Mouse (Mus musculus) MN1 (cell line): ENCODE data around the gene Ldah.
A peak's percentile ranks its signal among the peaks of the same experiment; 100 is the strongest.
"Not testable (repeated sequence)": the region's sequence is repeated elsewhere in the genome, so short reads cannot be mapped to it uniquely, and the experiment has no call there.

Experiments
- DNase-seq: peaks from one replicate; pipeline ENCODE4 v3.0.0-alpha.2; 2016; ENCODE audit warnings: low spot score

Ldah gene

DNA sequence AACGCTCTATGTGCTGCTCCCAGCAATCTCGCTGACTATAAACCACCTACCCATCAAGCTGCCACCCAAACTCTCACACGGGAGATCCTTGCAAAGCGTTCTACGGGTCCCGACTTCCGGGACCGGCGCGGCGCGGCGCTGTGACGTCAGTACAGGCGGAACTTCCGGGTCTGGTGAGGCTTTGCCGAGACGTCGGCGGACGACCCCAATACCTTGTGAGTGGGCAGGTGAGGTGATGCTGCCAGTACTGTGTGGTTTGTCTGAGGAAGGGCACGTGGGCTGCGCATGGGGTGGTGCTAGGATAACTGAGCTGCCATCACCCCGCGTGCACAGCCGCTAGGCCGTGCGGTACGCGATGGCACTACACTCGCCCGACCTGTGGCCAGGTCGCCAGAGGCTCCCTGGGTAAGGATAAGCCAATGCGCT is at the start of gene Ldah:
Gene Ldah (plus strand): TSS at position 130 of the 426 bp plus-strand sequence.
- DNase-seq: peak; percentile 90

DNA sequence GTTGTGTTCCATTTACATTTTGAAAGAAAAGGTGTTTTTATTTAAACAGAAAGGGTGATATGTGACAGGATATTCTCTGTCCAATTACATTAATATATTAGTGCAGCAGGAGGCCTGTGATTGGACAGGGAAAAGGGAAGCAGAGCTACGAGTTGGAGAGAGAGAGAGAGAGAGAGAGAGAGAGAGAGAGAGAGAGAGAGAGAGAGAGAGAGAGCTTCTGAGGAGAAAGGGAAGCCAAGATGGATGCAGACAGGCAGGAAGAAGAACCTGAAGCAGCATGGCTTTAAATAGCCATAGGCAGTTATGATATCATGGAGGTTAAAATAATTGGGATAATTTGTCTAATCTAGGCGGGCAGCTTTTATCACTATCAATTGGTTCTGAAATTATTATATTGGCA is 40.2 kb upstream of the Ldah start:
- DNase-seq: no peak

DNA sequence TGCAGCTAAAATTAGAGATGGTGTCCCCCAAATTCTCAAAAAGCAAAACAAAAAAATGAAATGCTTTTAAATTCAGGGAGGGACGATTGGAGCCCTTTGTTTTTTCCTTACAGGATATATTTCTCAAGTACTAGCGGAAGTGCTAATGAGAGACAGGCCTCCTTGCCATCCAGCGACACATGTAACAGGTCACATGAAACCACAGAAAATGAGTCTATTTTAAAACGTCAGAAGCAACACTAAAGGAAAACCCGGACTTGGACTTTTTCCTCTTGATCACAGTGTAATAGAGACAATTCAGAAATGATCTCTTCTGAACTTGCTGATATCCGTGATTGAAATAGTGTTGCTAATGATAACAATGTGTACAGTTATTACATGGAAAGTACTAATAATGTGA is 27.0 kb upstream of the Ldah start:
- DNase-seq: no peak

DNA sequence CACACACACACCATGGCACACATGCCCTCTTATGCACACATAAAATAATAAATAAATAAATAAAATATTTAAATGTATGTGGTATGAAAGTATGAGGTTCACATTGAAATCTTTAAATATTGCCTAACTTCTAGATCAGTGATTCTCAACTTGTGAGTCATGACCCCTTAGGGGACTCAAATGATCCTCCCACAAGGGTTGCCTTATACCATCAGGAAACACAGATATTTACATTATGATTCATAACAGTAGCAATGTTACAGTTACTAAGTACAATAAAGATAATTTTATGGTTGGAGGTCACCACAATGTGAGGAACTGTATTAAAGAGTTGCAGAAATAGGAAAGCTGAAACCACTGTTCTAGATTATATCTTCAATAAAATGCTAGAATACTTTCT is 26.2 kb upstream of the Ldah start:
- no peak for DNase-seq

DNA sequence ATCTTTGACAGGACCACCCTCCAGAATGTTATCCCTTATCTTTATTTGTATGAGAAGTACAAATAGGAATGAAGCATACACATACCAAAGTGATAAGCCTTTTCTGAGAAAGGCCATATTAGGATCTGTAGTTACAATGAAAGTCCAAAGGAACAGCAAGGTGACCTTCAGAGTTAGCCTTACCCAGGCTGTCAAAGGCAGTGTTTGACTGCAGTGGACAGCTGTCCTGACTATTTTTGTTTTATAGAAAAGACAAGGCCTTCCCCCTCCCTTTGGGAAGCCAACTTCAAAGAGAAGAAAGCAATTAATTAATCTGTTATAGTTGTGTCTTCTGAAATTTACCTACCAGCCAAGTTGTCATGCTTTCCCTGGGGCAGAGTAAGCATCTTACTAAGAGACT is 23.4 kb upstream of the Ldah start:
- no peak for DNase-seq

DNA sequence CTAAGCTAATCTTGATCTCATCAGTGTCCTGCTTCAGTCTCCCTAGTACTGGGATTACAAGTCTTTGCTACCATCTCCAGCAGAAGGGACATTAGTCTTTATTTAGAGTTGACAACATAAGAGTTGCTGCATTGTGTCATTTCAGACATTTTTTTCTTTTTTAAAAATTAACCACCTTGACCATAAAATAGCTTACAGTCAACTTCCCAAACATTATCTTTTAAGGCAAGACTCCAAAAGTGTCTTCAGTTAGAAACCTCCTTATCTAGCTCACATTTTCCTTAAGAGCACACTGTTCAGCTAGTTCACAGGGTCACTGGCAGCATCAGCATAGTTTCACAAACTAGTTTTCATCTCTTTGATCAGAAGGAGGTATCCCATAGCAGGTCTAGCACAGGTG is 19.7 kb upstream of the Ldah start:
- no peak for DNase-seq

DNA sequence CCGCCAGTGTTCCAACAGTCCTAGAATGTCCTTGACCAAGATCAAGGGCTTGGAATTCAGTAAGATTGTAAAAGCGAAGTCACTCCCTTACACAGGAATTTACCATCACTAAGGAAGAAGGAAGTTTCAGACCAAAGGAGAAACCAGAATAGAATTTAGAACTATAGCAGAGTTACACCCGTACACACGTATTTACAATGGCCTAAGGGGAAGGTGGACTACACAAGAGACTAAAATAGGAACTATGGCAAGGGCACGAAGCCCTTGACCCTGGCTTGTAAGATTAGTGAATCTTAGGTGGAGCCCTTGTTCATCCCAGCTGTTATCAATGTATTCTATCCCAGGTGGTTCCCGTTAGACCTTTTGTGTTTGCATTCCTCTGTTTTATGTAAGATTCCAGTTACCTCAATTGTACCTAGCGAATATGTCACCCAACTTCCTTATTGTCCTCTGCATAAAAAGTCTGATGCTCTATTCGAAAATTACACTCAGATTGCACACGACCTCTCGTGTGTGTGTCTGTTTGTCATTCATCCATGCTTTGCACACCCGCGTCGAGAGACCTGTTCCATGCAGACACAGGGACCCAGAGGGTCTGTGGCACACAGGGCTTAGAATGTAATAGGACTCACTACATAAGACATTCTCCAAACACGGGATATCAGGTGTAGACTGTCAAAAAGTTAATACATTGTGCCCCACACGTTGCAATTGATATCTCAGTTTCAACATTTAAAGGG is 18.9 kb upstream of the Ldah start:
- DNase-seq: not testable (repeated sequence)

DNA sequence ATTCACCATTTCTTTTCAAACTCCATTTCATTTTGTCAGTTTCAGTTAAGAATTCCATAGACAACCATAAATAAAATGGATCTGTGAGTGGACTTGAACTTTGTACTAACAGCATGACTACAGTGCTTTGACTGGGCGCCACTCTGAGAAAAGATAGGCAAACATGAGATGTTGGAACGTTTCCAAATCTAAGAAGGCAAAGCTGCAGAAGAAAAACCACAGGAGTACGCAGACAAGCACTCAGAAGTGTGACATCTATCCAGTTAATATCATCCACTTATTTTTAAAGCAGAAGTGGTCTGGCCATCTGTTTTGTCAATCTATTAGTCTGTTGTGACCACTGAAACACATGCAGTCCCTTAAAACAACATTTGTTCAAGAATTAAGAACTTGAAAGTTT is 18.2 kb upstream of the Ldah start:
- no peak for DNase-seq

DNA sequence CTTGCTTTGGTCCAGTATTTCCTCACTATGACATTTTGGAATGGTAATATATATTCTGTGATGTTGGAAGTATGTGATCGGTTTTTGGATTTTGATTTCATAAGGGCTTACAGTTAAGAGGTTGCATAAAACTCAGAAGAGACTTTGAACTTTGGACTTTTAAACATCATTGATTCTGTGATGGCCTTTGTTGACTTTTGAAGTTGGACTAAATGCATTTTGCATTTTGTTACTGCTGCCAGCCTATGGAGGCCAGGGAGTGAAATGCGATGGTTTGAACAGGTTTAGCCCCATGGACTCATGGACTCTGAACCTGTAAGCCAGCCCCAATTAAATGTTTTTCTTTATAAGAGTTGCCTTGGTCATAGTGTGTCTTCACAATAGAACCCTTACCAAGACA is 2.2 kb upstream of the Ldah start:
- no peak for DNase-seq

DNA sequence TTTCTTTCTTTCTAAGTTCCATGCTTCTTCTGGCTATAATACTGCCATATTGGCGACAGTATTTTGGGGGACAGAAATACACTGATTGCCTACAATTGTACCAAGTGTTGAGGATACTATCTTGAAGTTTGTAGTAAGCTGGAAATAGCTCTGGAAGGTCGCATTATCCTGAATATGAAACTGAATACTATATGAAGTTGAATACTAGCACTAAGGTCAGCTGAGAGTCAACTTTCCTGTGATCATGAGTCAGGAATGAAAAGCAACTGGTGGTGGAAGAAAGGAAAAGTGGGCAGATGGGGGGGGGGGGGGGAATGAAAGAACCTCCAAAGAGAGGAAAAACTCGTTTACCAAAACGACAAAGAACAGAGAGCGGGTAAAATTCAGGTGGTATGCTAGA is 329 bp upstream of the Ldah start:
- no peak for DNase-seq

DNA sequence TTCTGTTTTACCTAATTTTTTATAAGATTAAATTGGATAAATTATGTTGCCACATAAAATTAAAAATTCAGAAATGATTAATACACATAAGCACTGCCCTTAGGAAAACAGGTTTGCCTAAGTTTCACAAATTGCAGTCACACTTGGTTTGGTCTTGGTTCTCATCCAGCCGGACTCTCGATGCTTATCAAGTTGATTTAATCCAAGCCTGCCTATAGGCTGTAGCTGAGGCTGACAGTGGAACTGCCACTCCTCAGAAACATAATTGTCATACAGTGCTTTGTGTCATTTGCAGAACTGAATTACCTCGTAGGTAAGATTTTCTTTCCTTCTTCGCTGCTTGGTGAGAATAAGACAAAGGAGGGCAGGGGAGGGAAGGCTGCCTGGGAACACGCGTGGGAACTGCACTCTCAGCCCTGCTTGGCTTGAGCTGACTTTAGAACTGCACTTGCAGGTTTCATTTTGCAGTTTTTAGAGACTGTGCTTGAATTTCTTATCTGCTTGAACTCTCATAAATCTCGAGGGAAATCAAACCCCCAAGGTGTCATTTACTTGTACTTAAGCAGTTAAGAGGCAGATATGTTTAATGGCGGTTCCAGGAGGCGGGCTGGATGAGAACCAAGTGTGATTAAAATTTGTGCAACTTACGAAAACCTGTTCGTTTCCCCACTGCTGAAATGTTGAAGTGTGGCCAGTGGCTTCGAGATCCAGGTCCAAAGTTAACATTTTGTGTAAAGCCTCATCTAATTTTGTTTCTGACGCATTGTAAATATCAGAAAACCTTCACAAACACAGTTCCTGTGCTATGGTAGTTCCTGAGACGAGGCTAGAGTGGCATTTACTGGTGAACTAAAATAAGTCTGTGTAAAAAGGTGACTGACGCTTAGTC is 8.7 kb downstream of the Ldah start:
- peak; percentile 38 for DNase-seq

DNA sequence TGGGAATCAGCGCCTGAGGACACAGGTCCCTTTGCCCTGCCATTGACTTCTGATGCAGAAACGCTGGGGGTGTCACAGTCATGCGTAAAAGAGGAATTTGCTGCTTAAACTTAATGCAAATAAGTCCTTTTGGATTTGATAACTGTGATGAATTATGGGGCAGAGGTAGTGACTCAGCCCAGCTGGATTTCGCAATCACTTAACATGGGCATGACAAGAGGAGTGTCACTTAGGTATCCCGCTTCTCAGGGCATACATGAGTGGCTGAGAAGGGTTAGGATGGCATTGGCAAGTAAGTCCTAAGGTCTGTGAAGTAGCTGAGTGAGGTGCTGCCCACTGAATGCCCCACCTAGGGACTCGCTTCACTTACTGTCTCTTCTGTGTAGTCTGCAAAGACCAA is 15.1 kb downstream of the Ldah start:
- no peak for DNase-seq

DNA sequence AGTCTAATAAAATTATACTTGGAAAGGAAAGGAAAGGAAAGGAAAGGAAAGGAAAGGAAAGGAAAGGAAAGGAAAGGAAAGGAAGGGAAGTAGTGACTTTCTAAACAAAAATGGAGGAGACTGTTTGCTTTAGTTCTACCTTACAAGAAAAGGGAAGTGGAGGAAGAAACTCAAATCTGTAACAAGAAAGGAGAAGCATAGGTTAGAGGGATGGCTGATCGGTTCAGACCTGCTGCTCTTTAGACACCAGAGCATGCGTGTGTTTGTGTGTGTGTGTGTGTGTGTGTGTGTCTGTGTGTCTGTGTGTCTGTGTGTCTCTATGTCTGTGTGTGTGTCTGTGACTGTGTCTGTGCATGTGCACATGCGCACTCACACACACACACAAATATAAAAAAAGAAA is 23.2 kb downstream of the Ldah start:
- no peak for DNase-seq

DNA sequence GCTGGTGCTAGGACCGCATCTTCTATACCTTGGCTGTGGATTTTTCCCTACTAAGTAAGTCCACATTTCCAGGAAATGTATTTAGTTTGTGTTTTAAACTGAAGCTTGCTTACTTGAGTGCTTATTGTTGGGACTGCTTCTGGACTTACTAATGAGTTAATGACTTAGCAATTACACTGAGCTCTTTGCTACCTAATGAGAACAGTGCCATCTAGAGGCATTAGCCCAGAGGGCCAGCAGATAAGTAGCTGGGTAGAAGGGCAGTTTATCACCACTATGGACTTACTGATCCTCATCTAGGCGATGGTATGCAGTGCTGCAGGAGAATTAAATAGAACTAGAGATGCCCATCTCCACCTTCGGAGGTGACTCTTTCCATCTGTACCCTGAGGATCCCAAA is 24.8 kb downstream of the Ldah start:
- peak; percentile 51 for DNase-seq

DNA sequence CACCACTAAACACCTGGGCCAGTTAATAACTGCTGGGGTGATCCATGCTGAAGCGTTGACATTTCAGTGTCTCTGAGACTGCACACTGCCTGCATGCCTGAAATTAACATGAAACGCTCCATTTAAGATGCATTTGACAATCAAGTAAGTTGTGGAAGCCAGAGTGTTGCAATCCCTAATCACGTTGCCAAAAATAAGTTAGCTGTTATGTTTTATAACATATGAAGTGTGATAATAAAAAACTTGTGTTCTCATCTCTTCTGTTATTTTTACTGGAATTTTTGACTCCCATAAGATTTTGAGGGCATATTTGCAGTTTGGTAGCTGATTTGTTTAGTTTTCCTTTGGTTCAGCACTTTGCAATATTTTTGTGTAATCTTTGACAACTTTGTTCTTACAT is 34.3 kb downstream of the Ldah start:
- DNase-seq: no peak

DNA sequence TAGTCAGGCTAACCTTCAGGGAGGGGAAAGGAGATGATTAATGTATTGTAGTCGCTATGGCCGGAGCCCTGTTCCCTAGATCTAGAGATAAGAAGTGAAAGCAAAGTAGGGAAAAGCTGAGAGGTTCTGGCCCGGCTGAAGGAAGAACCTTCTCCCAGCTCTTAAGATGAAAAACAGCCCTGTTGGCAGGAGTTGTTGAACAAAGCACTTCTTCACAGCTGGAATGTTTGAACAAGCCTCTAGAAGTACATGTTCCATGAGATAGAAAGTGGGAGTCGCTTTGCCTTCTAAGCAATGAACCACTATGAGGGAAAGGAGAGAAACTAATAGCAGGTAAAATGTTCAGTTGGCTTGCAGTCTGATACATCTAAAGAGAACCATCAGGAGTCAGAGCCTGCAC is 36.8 kb downstream of the Ldah start:
- no peak for DNase-seq

DNA sequence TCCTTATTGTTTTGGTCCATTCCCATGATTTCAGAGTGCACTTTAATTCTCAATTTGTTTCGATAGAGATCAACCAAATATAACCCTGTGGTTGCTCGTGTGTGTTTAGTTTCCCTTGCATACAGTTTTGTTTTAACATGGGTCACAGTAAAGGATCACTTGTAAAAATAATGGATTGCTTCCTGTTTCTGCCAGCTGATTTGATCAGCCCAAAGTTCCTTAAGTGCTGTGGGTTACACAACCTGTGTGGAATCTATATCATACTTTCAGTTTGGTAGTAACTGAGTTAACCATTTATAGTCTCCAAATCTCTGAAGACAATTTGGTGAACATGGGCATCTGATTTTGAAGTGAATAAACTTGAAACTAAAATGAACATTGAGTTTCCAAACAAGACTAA is 52.4 kb downstream of the Ldah start:
- no peak for DNase-seq

DNA sequence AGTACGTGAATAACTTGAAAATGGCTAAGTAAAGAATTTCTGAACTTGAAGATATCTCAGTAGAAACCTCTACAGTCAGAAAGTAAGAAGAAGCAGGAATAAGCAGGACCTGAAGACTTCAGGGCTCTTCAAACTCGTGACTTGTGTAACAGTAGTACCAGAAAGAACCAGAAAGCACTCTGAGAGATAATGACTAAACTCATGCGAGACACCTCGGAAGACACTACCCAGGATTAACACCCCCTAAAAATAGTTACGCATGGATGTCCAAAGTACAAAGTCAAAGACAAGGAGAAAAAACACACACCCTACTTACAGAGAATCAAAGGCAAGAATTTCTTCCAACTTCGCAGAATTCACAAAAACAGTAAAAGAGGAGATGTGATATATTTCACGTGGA is 58.4 kb downstream of the Ldah start:
- DNase-seq: no peak

DNA sequence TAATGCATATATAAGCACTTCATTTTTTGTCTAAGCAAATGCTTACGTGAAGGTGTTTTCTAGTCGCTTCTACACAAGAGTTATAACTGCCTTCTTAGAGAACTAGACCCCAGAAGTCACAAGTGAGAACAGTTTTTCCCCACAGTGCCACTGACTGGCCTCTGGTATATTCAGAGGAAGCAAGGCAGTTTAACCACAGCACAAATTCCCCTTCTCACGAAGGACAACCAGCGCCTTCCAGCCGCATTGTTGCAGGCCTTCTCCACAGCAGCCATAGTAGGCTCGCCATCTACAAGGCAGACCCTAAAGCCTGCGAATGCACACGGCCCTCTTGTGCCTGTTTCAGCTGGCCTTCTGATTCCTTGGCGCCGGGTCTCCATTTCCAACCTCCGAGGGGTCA is 61.7 kb downstream of the Ldah start:
- no peak for DNase-seq

DNA sequence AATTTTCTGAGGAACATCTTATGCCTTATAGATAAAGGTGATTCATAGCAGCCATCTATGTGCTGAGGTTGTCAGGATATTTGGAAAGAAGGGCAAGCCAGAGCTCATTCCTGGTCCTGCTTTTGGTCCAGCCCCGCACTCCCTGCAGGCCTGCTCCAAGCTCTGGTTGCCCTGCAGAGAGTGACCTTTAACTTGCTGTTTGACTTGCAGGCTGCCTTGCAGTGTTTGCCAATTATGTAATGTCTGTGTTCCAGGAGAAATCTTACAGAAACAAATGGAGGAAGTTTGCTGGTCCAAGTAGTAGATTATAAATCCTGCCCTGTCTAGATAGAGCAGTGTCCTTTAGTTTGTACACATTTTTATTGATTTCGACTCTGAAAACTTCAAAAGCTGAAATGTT is 63.5 kb downstream of the Ldah start:
- DNase-seq: no peak

DNA sequence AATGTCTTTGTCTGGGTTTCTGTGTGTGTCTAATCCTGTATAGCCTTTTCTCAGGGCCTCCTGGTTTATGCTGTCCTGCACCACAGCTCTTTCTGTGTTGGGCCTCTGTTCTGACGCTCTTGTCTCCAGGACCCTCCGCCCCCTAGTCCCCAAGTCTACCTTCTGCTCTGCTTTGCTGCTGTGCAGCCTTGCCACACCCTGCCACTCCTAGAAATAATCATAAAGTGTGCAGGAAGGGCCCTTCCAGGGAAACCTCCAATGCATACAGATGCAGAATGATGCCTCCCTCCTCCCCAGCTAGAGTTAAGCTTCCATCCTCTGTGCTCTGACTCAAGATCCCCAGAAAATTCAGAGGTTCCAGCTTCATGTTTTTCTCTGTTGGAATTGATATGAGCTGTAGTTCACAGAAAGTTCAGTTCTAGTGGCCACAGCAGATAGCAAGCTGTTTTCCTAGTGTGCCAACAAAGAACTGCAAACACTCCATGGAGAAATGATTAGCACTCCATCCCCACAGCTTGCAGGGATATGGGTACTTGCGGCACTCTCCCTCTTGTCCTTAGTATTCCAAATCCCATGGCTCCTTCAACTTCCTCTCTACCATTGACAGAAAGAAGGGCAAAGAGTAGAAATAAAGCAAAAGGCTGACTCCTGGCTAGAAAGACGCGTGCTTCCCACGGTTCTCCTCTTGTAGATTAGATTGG is 65.7 kb downstream of the Ldah start:
- no peak for DNase-seq

DNA sequence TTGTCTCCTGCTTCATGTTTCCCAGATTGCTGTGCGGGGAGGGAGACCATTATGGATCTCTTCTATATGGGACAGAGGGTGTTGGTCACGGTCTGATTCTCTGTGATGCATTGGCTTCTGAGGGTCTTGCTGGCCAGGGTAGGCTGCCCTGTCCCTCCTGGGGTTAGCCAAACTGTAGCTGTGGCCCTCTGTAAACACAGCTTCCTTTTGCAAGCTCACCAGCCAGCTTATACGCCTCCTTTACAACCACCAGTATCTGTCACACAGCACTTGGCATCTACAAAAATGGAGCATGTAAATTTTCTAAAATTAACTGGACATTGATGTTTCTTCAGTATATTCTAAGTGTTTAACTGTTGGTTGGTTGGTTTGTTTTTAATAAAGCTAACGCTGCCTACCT is 67.5 kb downstream of the Ldah start:
- DNase-seq: no peak
